27 mouse cellular contexts compared by ENCODE assay signal in genomic region chr4:81724751-81725150, GRCm38 (mm10).
"Had no signal": no experiment of that assay in that cellular context is flagged by ENCODE, and none has a peak within 500 bp of the region (broad histone marks: within the 10 kb centered on the region; RNA-seq: fewer than 3 reads in every experiment).

No protein-coding gene starts in this region.

- H3K4me3 ChIP-seq: embryonic facial prominence, embryonic 10.5 days; embryonic facial prominence, embryonic 12.5 days; embryonic facial prominence, embryonic 13.5 days; embryonic facial prominence, embryonic 15.5 days; erythroblast, embryonic 14.5 days; forebrain, embryonic 10.5 days; forebrain, embryonic 12.5 days; forebrain, embryonic 13.5 days; forebrain, embryonic 15.5 days; gastrocnemius, adult 2 months; heart, adult 2 months had no signal

- DNase-seq: cerebellum, adult 9-10 months; cerebellum, adult 9-11 months; cerebellum, postnatal 10 days; cerebellum, postnatal 14 days; cerebellum, postnatal 25 days; cerebellum, postnatal 36 days; embryo, embryonic 11 days; forebrain, postnatal 0 days; gastrocnemius, adult 2 months; gastrocnemius, postnatal 10 days; gastrocnemius, postnatal 14 days; gastrocnemius, postnatal 25 days; gastrocnemius, postnatal 36 days; heart, adult 11 months; heart, adult 18-20 months; heart, adult 2 months had no signal

- H3K9me3 ChIP-seq: embryonic facial prominence, embryonic 10.5 days; embryonic facial prominence, embryonic 12.5 days; embryonic facial prominence, embryonic 13.5 days; embryonic facial prominence, embryonic 15.5 days; forebrain, embryonic 10.5 days; forebrain, embryonic 12.5 days; forebrain, embryonic 13.5 days; forebrain, embryonic 15.5 days had no signal

- ATAC-seq: forebrain, embryonic 13.5 days; forebrain, embryonic 14.5 days; forebrain, embryonic 15.5 days; forebrain, embryonic 16.5 days; forebrain, postnatal 0 days had no signal

- H3K27me3 ChIP-seq: embryonic facial prominence, embryonic 12.5 days; embryonic facial prominence, embryonic 13.5 days; embryonic facial prominence, embryonic 15.5 days; forebrain, embryonic 12.5 days; forebrain, embryonic 13.5 days; forebrain, embryonic 15.5 days had no signal

- H3K4me2 ChIP-seq: embryonic facial prominence, embryonic 12.5 days; embryonic facial prominence, embryonic 13.5 days; embryonic facial prominence, embryonic 15.5 days; forebrain, embryonic 12.5 days; forebrain, embryonic 13.5 days; forebrain, embryonic 15.5 days had no signal

- H3K9ac ChIP-seq: embryonic facial prominence, embryonic 12.5 days; embryonic facial prominence, embryonic 13.5 days; embryonic facial prominence, embryonic 15.5 days; forebrain, embryonic 12.5 days; forebrain, embryonic 13.5 days; forebrain, embryonic 15.5 days; forebrain, postnatal 0 days had no signal

- H3K36me3 ChIP-seq: embryonic facial prominence, embryonic 10.5 days; embryonic facial prominence, embryonic 12.5 days; embryonic facial prominence, embryonic 13.5 days; embryonic facial prominence, embryonic 15.5 days; forebrain, embryonic 10.5 days; forebrain, embryonic 12.5 days; forebrain, embryonic 15.5 days had no signal

- H3K27ac ChIP-seq: embryonic facial prominence, embryonic 10.5 days; embryonic facial prominence, embryonic 12.5 days; embryonic facial prominence, embryonic 13.5 days; embryonic facial prominence, embryonic 15.5 days; forebrain, embryonic 10.5 days; forebrain, embryonic 12.5 days; forebrain, embryonic 13.5 days; forebrain, embryonic 15.5 days; gastrocnemius, adult 2 months; heart, adult 2 months had no signal
